Mouse (Mus musculus) adrenal gland, postnatal 0 days (tissue): ENCODE results near the gene Tmem43. TPM values are rescaled to one million over a fixed set of nuclear protein-coding genes. Genes with fewer than 3 reads are reported as not detected.

ENCODE experiments used
- polyA plus RNA-seq: library from polyadenylated mRNA; unstranded; fragments of >200 nt; fragmentation: Nextera tagmentation; extraction: Ambion mirVana; gene quantifications from 2 replicates; pipeline ENCODE4 v1.2.1, GENCODE M21; 2015

Tmem43 gene
- polyA plus RNA-seq, result 41.6 and 48.9 TPM in 2 replicates

DNA sequence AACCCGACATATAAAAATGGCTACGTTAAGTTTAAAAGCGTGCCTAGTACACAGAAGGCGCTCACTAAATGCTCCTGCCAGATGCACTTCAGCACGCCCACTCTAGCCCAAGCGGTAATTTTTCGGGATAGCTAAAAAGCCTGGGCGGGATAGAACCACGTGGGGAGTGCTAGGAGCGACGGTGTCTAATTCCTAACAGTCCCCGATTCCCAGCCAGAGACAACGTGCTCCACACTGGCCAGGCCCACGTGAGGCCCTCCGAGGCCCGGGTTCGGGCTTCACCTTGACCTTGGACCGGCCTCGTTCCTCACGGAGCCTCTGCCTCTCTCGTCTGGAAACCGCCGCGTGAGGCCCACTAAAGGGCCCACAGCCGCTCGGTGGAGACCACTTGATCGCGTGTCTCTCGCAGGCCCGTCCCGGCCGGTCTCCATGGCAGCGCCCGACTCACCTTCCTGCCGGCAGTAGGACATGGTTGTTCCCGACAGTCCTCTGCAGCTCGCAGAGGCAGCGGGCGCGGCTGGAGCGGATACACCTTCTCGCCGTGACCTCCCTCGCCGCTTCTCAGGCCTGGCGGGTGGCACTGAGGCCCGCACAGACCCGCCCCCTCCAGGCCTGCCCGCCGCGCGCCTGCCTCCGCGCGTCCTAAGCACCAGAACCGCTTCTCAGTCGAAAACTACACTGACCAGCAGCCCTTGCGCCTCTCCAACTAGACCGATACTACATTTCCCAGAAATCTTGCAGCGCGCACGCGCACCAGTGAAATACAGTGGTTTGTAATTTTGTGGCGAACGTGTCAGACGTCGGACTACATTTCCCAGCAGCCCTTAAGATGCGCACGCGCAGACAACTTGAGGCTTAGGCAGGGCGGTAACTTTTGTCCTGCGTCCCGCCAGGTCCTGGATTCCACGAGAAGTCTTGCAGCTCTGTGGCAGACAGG lies at the start of gene Tmem43, which contains the start of gene Chchd4:
Tmem43 (plus strand) TSS at position 836 of the 937 bp plus-strand sequence.
Chchd4 (minus strand) TSS at position 679 of the 937 bp plus-strand sequence.

DNA sequence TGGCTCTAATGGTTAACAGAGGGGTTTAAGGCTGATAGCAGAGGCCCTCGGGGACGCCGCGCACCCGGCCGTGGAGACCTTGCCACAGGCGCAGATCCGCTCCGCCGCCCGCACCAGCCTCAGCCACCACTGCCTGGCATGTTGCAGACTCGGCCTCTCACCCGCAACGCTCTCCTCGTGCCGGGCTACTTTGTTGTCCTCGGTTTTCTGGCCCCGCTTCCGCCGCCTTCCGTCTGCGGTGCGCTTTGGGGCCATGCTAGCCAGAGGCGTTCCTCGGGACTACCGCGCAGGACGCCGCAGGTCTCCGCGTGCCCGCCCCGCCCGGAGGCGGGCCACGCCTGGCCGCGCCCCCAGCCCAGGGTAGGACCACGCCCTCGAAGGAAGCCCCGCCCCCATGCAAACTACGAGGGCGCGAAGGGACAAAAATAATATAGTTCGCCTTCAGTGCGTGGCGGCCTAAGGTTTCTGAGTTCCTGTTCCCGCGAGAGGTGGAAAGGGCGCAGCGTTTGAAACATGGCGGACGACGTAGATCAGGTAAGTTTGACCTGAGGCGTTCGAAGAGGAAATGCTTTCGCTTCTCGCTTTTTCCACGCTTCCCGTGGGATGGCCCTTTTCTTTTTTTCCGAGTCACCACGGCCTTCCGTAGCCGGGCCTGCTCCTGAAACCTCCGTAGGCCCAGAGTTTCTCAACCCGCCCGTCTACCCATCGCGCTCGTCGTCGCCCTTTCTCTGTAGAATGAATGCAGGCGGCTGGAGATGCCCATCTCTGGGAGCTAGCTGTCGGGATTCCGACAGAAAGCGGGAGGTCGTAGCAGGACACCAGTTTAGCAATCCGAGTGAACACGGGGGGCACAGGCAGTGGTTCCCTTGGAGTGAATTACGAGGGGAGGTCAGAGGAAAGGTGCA lies 42.3 kb downstream of the Tmem43 start, which contains the start of the genes Xpc and Lsm3:
Xpc (minus strand) TSS at position 344 of the 905 bp plus-strand sequence.
Lsm3 (plus strand) TSS at position 384 of the 905 bp plus-strand sequence.

Other genes with a start within 250 kb of the Tmem43 start
- 0.04 TPM in 1 of 2 replicates, not detected in the other for gene Wnt7a, start 62.3 kb upstream of the Tmem43 start, polyA plus RNA-seq
- 18.1 and 27.4 TPM in 2 replicates for gene Chchd4, start 157 bp upstream of the Tmem43 start, polyA plus RNA-seq
- 13.4 and 17.6 TPM in 2 replicates for gene Xpc, start 42.2 kb downstream of the Tmem43 start, polyA plus RNA-seq
- 158 and 224 TPM in 2 replicates for gene Lsm3, start 42.2 kb downstream of the Tmem43 start, polyA plus RNA-seq
- 148 and 200 TPM in 2 replicates for gene Slc6a6, start 210.3 kb downstream of the Tmem43 start, polyA plus RNA-seq